Mouse (Mus musculus): ENCODE results near the gene Pnrc2. TPM values are rescaled to one million over a fixed set of nuclear protein-coding genes. Genes with fewer than 3 reads are reported as not detected.

Gene Pnrc2
- polyA plus RNA-seq, 1 experiment: 21.0 TPM

GRCm38 (mm10) chr4:135912164-135912563 lies 38.5 kb upstream of the Pnrc2 start:
- peaks cover 4% of the 10 kb centered on the region; the same call in 1 of the 2 replicates for H3K4me1 ChIP-seq (ENCODE audit: control insufficient read depth, insufficient read depth, low read length)
- DNase-seq: no peak
- H3K4me3 ChIP-seq (replicated peaks; ENCODE audit: extremely low read depth, low read depth, low read length): no peak overlapping the region
- WGBS: 34% methylated on average over 3 of the region's 3 CpGs
- TF ChIP-seq POLR2A (IDR thresholded peaks at IDR 0.05; ENCODE audit: borderline replicate concordance, extremely low read depth, low read depth, low read length) (no peak), CTCF (IDR thresholded peaks at IDR 0.05; ENCODE audit: insufficient read depth, low read length) (no peak)

DNA sequence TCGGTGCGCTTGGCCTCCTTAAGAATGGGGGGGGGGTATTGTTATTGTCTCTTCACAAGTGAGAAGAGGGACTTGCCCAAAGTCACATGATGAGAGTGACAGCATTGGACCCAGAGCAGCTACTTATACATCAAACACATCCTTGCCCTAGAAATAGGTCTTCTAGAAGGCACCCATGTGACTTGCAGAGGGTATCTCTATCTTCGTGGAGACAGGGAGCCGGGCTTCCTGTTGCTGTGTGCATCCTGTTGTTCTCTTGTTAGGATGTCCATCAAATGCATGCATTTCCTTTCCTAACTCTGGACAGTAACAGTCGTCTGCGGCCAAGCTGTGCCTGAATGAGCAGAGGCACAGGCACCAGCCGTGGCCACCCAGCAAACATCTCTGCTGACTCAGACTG lies 37.9 kb upstream of the Pnrc2 start:
- WGBS: 44% methylated on average over 7 of the region's 7 CpGs
- H3K4me1 ChIP-seq (ENCODE audit: control insufficient read depth, insufficient read depth, low read length): peaks cover 4% of the 10 kb centered on the region; the same call in 1 of the 2 replicates
- TF ChIP-seq CTCF (IDR thresholded peaks at IDR 0.05; ENCODE audit: insufficient read depth, low read length): no peak
- TF ChIP-seq POLR2A (IDR thresholded peaks at IDR 0.05; ENCODE audit: borderline replicate concordance, extremely low read depth, low read depth, low read length): peak; percentile 45; the same call in 1 of the 2 replicates
- H3K4me3 ChIP-seq (replicated peaks; ENCODE audit: extremely low read depth, low read depth, low read length): peak overlapping the region; percentile 7
- DNase-seq: no peak

GRCm38 (mm10) chr4:135909326-135910066 lies 35.8 kb upstream of the Pnrc2 start:
- Histone ChIP-seq H3K4me1 (ENCODE audit: control insufficient read depth, insufficient read depth, low read length) (peaks cover 4% of the 10 kb centered on the region; the same call in 1 of the 2 replicates), H3K4me3 (replicated peaks; ENCODE audit: extremely low read depth, low read depth, low read length) (no peak overlapping the region)
- DNase-seq: no peak
- TF ChIP-seq CTCF (IDR thresholded peaks at IDR 0.05; ENCODE audit: insufficient read depth, low read length) (no peak), POLR2A (IDR thresholded peaks at IDR 0.05; ENCODE audit: borderline replicate concordance, extremely low read depth, low read depth, low read length) (no peak)
- WGBS: 32% methylated on average over 13 of the region's 13 CpGs

DNA sequence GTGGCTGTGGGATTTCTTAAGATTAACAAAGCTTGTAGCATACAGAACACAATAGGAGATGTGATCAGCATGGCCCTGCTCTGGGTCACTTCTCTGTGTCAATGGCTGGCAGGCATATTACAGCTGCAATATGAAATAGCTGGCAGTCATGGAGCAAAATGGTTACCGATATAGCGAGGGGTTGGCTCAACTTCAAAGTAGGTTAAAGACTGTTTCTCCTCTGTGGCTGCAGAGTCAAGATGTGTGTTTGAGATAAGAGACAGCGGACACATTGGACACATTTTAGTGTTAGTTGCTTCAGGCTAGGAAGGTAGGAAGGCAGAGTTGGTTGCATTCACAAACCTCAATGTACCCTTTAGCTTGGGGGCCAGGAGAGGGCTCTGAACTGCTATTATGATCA lies 33.0 kb upstream of the Pnrc2 start:
- no peak for DNase-seq
- no peak for TF ChIP-seq CTCF (IDR thresholded peaks at IDR 0.05; ENCODE audit: insufficient read depth, low read length)
- WGBS: 50% methylated on average over 3 of the region's 3 CpGs
- no peak overlapping the region for H3K4me3 ChIP-seq (replicated peaks; ENCODE audit: extremely low read depth, low read depth, low read length)
- peaks cover 1% of the 10 kb centered on the region; the same call in 1 of the 2 replicates for H3K4me1 ChIP-seq (ENCODE audit: control insufficient read depth, insufficient read depth, low read length)

DNA sequence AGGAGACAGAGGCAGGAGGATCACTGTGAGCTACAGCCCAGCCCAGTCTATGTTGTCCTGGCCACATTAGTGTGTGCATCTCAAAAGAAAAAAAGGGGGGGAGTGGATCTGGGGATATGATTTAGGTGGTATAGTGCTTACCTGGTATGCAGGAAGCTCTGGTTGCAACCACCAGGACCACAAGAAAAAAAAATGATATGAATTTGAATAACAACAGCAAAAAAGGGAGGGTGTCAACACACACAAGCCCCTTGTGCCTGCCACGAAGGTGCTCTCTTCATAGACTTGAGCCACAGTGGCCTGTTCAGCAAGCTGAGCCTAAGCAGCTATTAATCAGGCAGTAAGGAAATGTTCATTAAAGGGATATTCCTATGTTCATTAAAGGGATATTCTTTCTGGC lies 31.2 kb upstream of the Pnrc2 start:
- WGBS: 53% methylated on average over 1 of the region's 1 CpGs
- Histone ChIP-seq H3K4me3 (replicated peaks; ENCODE audit: extremely low read depth, low read depth, low read length) (no peak overlapping the region), H3K4me1 (ENCODE audit: control insufficient read depth, insufficient read depth, low read length) (no peaks in the 10 kb centered on the region; the same call in 1 of the 2 replicates)
- TF ChIP-seq CTCF (IDR thresholded peaks at IDR 0.05; ENCODE audit: insufficient read depth, low read length) (no peak), POLR2A (IDR thresholded peaks at IDR 0.05; ENCODE audit: borderline replicate concordance, extremely low read depth, low read depth, low read length) (no peak)
- DNase-seq: no peak

DNA sequence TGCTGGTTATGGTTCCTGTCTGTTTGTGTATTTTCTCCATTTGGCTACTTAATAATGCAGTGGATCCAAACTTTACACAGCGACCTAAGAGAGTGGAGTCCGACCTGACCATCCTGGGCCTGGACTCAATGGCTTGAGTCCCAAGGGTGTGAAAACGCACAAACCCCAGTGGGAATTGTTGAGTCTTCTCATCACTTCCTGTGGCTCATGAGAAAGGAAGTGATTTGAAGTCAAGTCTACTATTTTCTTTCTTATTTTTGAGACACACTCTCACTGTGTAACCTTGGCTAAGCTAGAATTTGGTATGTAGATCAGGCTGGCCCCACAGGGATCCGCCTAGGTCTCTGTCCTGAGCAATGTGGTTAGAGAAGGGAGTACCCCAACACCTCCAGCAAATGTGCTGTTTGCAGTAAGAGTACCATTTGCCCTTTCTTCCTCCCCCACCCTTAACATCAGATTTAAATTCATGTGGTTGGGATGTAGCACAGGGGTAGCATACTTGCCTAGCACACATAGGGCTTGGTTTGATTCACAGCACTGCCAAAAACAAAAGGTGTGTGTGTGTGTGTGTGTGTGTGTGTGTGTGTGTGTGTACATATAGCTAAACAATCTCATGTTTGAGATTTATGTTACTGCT lies 29.1 kb upstream of the Pnrc2 start:
- no peak for TF ChIP-seq POLR2A (IDR thresholded peaks at IDR 0.05; ENCODE audit: borderline replicate concordance, extremely low read depth, low read depth, low read length)
- TF ChIP-seq CTCF (IDR thresholded peaks at IDR 0.05; ENCODE audit: insufficient read depth, low read length): no peak
- no peaks in the 10 kb centered on the region for H3K4me1 ChIP-seq (ENCODE audit: control insufficient read depth, insufficient read depth, low read length)
- H3K4me3 ChIP-seq (replicated peaks; ENCODE audit: extremely low read depth, low read depth, low read length): no peak overlapping the region
- 75% methylated on average over 4 of the region's 4 CpGs for WGBS
- DNase-seq: no peak

GRCm38 (mm10) chr4:135900008-135900407 lies 26.4 kb upstream of the Pnrc2 start:
- 66% methylated on average over 5 of the region's 5 CpGs for WGBS
- TF ChIP-seq POLR2A (IDR thresholded peaks at IDR 0.05; ENCODE audit: borderline replicate concordance, extremely low read depth, low read depth, low read length): no peak
- no peak for TF ChIP-seq CTCF (IDR thresholded peaks at IDR 0.05; ENCODE audit: insufficient read depth, low read length)

DNA sequence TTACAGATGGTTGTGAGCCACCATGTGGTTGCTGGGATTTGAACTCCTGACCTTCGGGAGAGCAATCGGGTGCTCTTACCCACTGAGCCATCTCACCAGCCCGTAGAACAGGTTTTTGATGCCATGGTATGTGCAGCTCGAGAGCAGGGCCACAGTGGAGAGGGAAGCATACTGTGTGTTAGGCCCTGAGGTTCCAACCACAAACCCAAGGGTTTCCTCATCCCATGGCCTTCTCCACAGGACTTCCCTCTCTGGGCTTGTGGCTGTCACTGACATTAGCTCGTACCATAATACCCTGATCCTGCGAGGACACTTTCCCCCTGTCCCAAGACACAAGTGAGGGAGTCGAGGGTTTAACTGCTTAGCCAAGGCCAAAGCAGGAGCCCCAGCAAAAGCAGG lies 25.4 kb upstream of the Pnrc2 start:
- DNase-seq: no peak
- no peak for TF ChIP-seq POLR2A (IDR thresholded peaks at IDR 0.05; ENCODE audit: borderline replicate concordance, extremely low read depth, low read depth, low read length)
- TF ChIP-seq CTCF (IDR thresholded peaks at IDR 0.05; ENCODE audit: insufficient read depth, low read length): no peak
- WGBS: 77% methylated on average over 7 of the region's 7 CpGs
- no peaks in the 10 kb centered on the region for H3K4me1 ChIP-seq (ENCODE audit: control insufficient read depth, insufficient read depth, low read length)
- H3K4me3 ChIP-seq (replicated peaks; ENCODE audit: extremely low read depth, low read depth, low read length): no peak overlapping the region

More at GRCm38 (mm10) chr4:135900008-135900407, 26.4 kb upstream of the Pnrc2 start:
- DNase-seq: no peak
- Histone ChIP-seq H3K4me1 (ENCODE audit: control insufficient read depth, insufficient read depth, low read length) (no peaks in the 10 kb centered on the region), H3K4me3 (replicated peaks; ENCODE audit: extremely low read depth, low read depth, low read length) (no peak overlapping the region)

- TF ChIP-seq CTCF (IDR thresholded peaks at IDR 0.05; ENCODE audit: insufficient read depth, low read length) (no peak), POLR2A (IDR thresholded peaks at IDR 0.05; ENCODE audit: borderline replicate concordance, extremely low read depth, low read depth, low read length) (no peak)
- 32% methylated on average over 9 of the region's 9 CpGs for WGBS
- Histone ChIP-seq H3K4me3 (replicated peaks; ENCODE audit: extremely low read depth, low read depth, low read length) (no peak overlapping the region), H3K4me1 (ENCODE audit: control insufficient read depth, insufficient read depth, low read length) (no peaks in the 10 kb centered on the region)
- DNase-seq: no peak
Measured at GRCm38 (mm10) chr4:135898380-135899049, 24.9 kb upstream of the Pnrc2 start.

All from lung, adult 2 months (tissue).